Mouse (Mus musculus): ENCODE measurements around the gene Styk1. TPM values are rescaled to one million over a fixed set of nuclear protein-coding genes. Genes with fewer than 3 reads are reported as not detected.

Styk1 gene
- polyA plus RNA-seq, 1 experiment: not detected

- H3K4me1 ChIP-seq (ENCODE audit: control insufficient read depth, insufficient read depth, low read length): no peaks in the 10 kb centered on the region
- H3K4me3 ChIP-seq (ENCODE audit: low read depth, low read length): no peak overlapping the region
- TF ChIP-seq POLR2A (IDR thresholded peaks at IDR 0.05; ENCODE audit: insufficient read depth, low read length) (no peak), CTCF (IDR thresholded peaks at IDR 0.05; ENCODE audit: low read depth, low read length) (no peak), EP300 (IDR thresholded peaks at IDR 0.05; ENCODE audit: insufficient read depth, low read depth, low read length) (no peak)
- H3K36me3 ChIP-seq (ENCODE audit: control insufficient read depth, insufficient read depth, low read length, poor library complexity, severe bottlenecking): no peaks in the 10 kb centered on the region
- H3K27me3 ChIP-seq (ENCODE audit: control insufficient read depth, insufficient read depth, low read length, poor library complexity, severe bottlenecking): no peaks in the 10 kb centered on the region
- no peak overlapping the region for H3K9ac ChIP-seq (ENCODE audit: low read depth, poor library complexity, severe bottlenecking)
- no peaks in the 10 kb centered on the region for H3K9me3 ChIP-seq (replicated peaks; ENCODE audit: control insufficient read depth, insufficient read depth, low read length, poor library complexity, severe bottlenecking)
- H3K27ac ChIP-seq (ENCODE audit: insufficient read depth, low read length): no peak overlapping the region
Observed at GRCm38 (mm10) chr6:131338787-131339186, 14.6 kb downstream of the Styk1 start.

- Histone ChIP-seq H3K27me3 (ENCODE audit: control insufficient read depth, insufficient read depth, low read length, poor library complexity, severe bottlenecking) (no peaks in the 10 kb centered on the region), H3K4me3 (ENCODE audit: low read depth, low read length) (no peak overlapping the region), H3K9ac (ENCODE audit: low read depth, poor library complexity, severe bottlenecking) (no peak overlapping the region), H3K27ac (ENCODE audit: insufficient read depth, low read length) (no peak overlapping the region), H3K36me3 (ENCODE audit: control insufficient read depth, insufficient read depth, low read length, poor library complexity, severe bottlenecking) (no peaks in the 10 kb centered on the region), H3K4me1 (ENCODE audit: control insufficient read depth, insufficient read depth, low read length) (no peaks in the 10 kb centered on the region), H3K9me3 (replicated peaks; ENCODE audit: control insufficient read depth, insufficient read depth, low read length, poor library complexity, severe bottlenecking) (no peaks in the 10 kb centered on the region)
- TF ChIP-seq CTCF (IDR thresholded peaks at IDR 0.05; ENCODE audit: low read depth, low read length) (no peak), POLR2A (IDR thresholded peaks at IDR 0.05; ENCODE audit: insufficient read depth, low read length) (no peak), EP300 (IDR thresholded peaks at IDR 0.05; ENCODE audit: insufficient read depth, low read depth, low read length) (no peak)
Observed at GRCm38 (mm10) chr6:131327076-131327475, 26.3 kb downstream of the Styk1 start.

DNA sequence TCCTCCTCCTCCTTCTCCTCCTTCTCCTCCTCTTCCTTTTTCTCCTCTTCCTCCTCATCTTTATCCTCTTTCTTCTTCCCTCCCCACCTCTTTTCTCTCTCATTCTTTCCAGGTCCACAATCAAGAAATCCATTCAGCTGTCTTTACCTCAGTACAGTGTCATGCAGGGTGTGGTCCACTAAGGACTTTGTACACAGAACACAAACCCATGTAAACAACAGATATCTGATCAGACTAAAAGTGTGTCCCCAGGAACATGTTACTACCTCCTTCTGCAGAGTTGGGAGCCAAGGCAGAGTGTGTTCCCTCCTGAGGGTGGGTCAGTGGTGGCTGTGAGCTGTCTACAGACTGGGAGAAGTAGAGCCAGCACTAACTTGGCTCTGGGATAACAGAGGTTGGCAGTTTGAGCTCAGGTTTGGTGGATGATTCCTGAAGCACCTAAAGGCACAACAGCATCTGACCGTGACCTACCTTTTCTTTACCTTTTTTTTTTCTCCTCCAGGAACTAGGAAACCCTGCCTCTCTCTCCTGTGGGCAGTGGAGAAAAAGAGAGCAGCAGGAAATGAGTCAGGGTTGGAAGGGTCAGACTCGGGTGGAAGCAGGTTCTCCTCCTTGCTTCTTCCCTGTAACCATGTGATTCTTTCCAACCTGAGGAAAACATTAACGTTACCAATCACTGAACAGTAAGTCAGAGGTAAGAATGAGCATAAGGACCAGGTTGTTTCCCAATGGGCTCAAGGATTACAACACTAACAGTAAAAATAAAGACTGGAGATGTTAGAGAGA is 31.4 kb downstream of the Styk1 start:
- Histone ChIP-seq H3K4me1 (ENCODE audit: control insufficient read depth, insufficient read depth, low read length) (no peaks in the 10 kb centered on the region), H3K27ac (ENCODE audit: insufficient read depth, low read length) (no peak overlapping the region), H3K9ac (ENCODE audit: low read depth, poor library complexity, severe bottlenecking) (no peak overlapping the region), H3K27me3 (ENCODE audit: control insufficient read depth, insufficient read depth, low read length, poor library complexity, severe bottlenecking) (no peaks in the 10 kb centered on the region), H3K4me3 (ENCODE audit: low read depth, low read length) (no peak overlapping the region), H3K36me3 (ENCODE audit: control insufficient read depth, insufficient read depth, low read length, poor library complexity, severe bottlenecking) (no peaks in the 10 kb centered on the region), H3K9me3 (replicated peaks; ENCODE audit: control insufficient read depth, insufficient read depth, low read length, poor library complexity, severe bottlenecking) (no peaks in the 10 kb centered on the region)
- TF ChIP-seq CTCF (IDR thresholded peaks at IDR 0.05; ENCODE audit: low read depth, low read length): no peak
- TF ChIP-seq EP300 (IDR thresholded peaks at IDR 0.05; ENCODE audit: insufficient read depth, low read depth, low read length): no peak
- TF ChIP-seq POLR2A (IDR thresholded peaks at IDR 0.05; ENCODE audit: insufficient read depth, low read length): no peak

DNA sequence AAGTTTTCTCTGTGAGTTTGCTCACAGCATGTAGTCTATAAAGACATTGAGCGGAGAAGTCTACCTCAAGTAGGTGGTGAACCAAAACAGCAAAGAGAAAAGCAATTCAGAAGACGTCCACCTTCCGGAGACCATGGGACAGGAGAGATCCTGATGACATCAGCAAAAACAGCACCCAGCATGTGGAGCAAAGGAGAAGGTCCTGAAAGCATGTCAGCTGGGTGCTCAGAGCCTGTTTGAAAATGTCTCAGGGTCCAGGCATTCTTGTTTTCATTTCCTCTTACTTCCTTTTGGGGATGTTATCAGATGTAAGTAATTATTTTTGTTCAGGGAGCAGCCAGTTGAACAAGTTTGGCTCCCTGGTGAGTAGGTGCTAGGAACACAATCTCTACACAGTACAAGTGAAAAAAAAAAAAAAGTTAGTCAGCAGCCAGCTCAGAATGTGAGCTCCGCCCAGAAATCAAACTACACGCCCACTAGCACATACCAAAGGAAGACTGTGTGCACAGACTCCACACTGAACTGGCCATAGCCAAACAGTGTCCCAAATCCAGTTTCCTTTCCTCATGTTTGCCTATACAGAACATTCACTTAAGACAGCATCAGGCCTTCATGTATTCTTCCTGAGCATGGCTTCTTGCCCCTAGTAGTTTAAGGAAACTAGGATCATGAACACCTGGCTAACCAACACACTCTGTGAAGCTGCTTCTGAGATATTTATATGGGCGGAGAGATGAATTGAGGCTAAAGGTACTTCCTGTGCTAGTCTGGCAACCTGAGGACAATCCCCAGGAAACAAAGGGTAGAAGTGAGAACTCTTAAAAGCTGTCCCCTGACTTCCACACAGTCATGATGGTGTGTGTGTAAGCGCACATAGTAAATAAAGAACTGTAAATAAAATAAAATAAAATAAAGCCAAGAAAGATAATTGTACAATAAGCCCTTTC is 37.0 kb downstream of the Styk1 start:
- no peaks in the 10 kb centered on the region for H3K36me3 ChIP-seq (ENCODE audit: control insufficient read depth, insufficient read depth, low read length, poor library complexity, severe bottlenecking)
- no peak overlapping the region for H3K4me3 ChIP-seq (ENCODE audit: low read depth, low read length)
- no peaks in the 10 kb centered on the region for H3K27me3 ChIP-seq (ENCODE audit: control insufficient read depth, insufficient read depth, low read length, poor library complexity, severe bottlenecking)
- no peaks in the 10 kb centered on the region for H3K4me1 ChIP-seq (ENCODE audit: control insufficient read depth, insufficient read depth, low read length)
- TF ChIP-seq EP300 (IDR thresholded peaks at IDR 0.05; ENCODE audit: insufficient read depth, low read depth, low read length) (no peak), CTCF (IDR thresholded peaks at IDR 0.05; ENCODE audit: low read depth, low read length) (no peak), POLR2A (IDR thresholded peaks at IDR 0.05; ENCODE audit: insufficient read depth, low read length) (no peak)
- no peak overlapping the region for H3K9ac ChIP-seq (ENCODE audit: low read depth, poor library complexity, severe bottlenecking)
- no peaks in the 10 kb centered on the region for H3K9me3 ChIP-seq (replicated peaks; ENCODE audit: control insufficient read depth, insufficient read depth, low read length, poor library complexity, severe bottlenecking)
- H3K27ac ChIP-seq (ENCODE audit: insufficient read depth, low read length): no peak overlapping the region

DNA sequence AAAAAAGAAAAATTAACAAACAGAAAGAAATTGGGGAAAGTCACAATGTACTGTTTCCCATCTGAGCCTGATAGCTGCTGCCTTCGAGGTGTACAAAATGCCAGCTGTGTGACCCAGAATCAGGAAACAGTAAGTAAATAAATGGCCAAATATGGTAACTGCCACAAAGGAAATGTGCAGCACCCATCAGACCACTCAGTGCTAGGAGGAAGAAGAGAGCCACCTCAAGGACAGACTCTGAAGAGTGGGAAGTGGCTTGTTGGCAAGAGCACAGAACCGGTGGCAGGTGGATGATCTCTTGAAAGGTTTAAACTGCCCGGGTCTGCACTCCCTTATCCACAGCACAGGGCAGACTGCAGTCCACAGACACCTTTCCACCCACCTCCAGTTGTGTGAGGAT is 45.4 kb downstream of the Styk1 start:
- no peak for TF ChIP-seq POLR2A (IDR thresholded peaks at IDR 0.05; ENCODE audit: insufficient read depth, low read length)
- Histone ChIP-seq H3K27me3 (ENCODE audit: control insufficient read depth, insufficient read depth, low read length, poor library complexity, severe bottlenecking) (no peaks in the 10 kb centered on the region), H3K4me3 (ENCODE audit: low read depth, low read length) (no peak overlapping the region), H3K9ac (ENCODE audit: low read depth, poor library complexity, severe bottlenecking) (no peak overlapping the region), H3K4me1 (ENCODE audit: control insufficient read depth, insufficient read depth, low read length) (no peaks in the 10 kb centered on the region), H3K27ac (ENCODE audit: insufficient read depth, low read length) (no peak overlapping the region), H3K36me3 (ENCODE audit: control insufficient read depth, insufficient read depth, low read length, poor library complexity, severe bottlenecking) (no peaks in the 10 kb centered on the region), H3K9me3 (replicated peaks; ENCODE audit: control insufficient read depth, insufficient read depth, low read length, poor library complexity, severe bottlenecking) (no peaks in the 10 kb centered on the region)

GRCm38 (mm10) chr6:131304776-131305175 is 48.6 kb downstream of the Styk1 start:
- Histone ChIP-seq H3K9me3 (replicated peaks; ENCODE audit: control insufficient read depth, insufficient read depth, low read length, poor library complexity, severe bottlenecking) (no peaks in the 10 kb centered on the region), H3K27me3 (ENCODE audit: control insufficient read depth, insufficient read depth, low read length, poor library complexity, severe bottlenecking) (no peaks in the 10 kb centered on the region), H3K36me3 (ENCODE audit: control insufficient read depth, insufficient read depth, low read length, poor library complexity, severe bottlenecking) (no peaks in the 10 kb centered on the region), H3K27ac (ENCODE audit: insufficient read depth, low read length) (no peak overlapping the region), H3K4me1 (ENCODE audit: control insufficient read depth, insufficient read depth, low read length) (no peaks in the 10 kb centered on the region), H3K4me3 (ENCODE audit: low read depth, low read length) (no peak overlapping the region), H3K9ac (ENCODE audit: low read depth, poor library complexity, severe bottlenecking) (no peak overlapping the region)
- TF ChIP-seq POLR2A (IDR thresholded peaks at IDR 0.05; ENCODE audit: insufficient read depth, low read length) (no peak), CTCF (IDR thresholded peaks at IDR 0.05; ENCODE audit: low read depth, low read length) (no peak), EP300 (IDR thresholded peaks at IDR 0.05; ENCODE audit: insufficient read depth, low read depth, low read length) (no peak)

Measured in ES-Bruce4 (cell line).